Mouse (Mus musculus) embryonic fibroblast, embryonic 13.5 days (primary cell): ENCODE measurements around the gene Pogz. TPM values are rescaled to one million over a fixed set of nuclear protein-coding genes. Genes with fewer than 3 reads are reported as not detected.
"Not testable (repeated sequence)": the region's sequence is repeated elsewhere in the genome, so short reads cannot be mapped to it uniquely, and the experiment has no call there.

Source experiments
- H3K27ac ChIP-seq: 2 replicates; pipeline ENCODE4 v1.5.1; 2012; ENCODE audit warnings: low read length, control low read depth, inconsistent platforms; ENCODE audit not compliant: insufficient read depth
- H3K4me1 ChIP-seq: 2 replicates; pipeline ENCODE4 v1.6.1; 2011; ENCODE audit warnings: low read length; ENCODE audit not compliant: control insufficient read depth, insufficient read depth
- H3K4me3 ChIP-seq: 2 replicates; pipeline ENCODE4 v1.5.1; 2011; ENCODE audit warnings: mild to moderate bottlenecking, control low read depth, low read length; ENCODE audit not compliant: insufficient read depth
- CTCF ChIP-seq: IDR thresholded peaks from 2 replicates; pipeline ENCODE4 v1.5.1; 2011; ENCODE audit warnings: mild to moderate bottlenecking, control low read depth, low read length, moderate library complexity, borderline replicate concordance; ENCODE audit not compliant: insufficient read depth
- POLR2A ChIP-seq: IDR thresholded peaks from 2 replicates; pipeline ENCODE4 v1.6.1; 2011; ENCODE audit warnings: low read depth, mild to moderate bottlenecking, control low read depth, low read length, moderate library complexity
- polyA plus RNA-seq: library from polyadenylated mRNA; stranded (reverse); fragments of >200 nt; gene quantifications from 2 replicates; pipeline ENCODE4 v1.2.4, GENCODE M21; 2011; ENCODE audit warnings: low read depth; ENCODE audit not compliant: missing spikeins, insufficient read length

Gene Pogz
- polyA plus RNA-seq, 1 experiment: 41.6 TPM

- no peak overlapping the region for H3K27ac ChIP-seq
- H3K4me3 ChIP-seq: no peak overlapping the region
- TF ChIP-seq POLR2A: no peak
- H3K4me1 ChIP-seq: no peaks in the 10 kb centered on the region
Observed at GRCm38 (mm10) chr3:94859471-94859870, 22.1 kb downstream of the Pogz start.

GRCm38 (mm10) chr3:94869011-94869410 is 31.6 kb downstream of the Pogz start:
- Histone ChIP-seq H3K4me3 (no peak overlapping the region), H3K27ac (no peak overlapping the region), H3K4me1 (no peaks in the 10 kb centered on the region)
- no peak for TF ChIP-seq POLR2A

- no peaks in the 10 kb centered on the region for H3K4me1 ChIP-seq
- H3K27ac ChIP-seq: no peak overlapping the region
- H3K4me3 ChIP-seq: no peak overlapping the region
- TF ChIP-seq POLR2A: no peak
- no peak for TF ChIP-seq CTCF
Observed at GRCm38 (mm10) chr3:94878618-94879017, 41.3 kb downstream of the Pogz start.

GRCm38 (mm10) chr3:94881840-94882239 is 44.5 kb downstream of the Pogz start:
- H3K4me1 ChIP-seq: no peaks in the 10 kb centered on the region
- H3K4me3 ChIP-seq: no peak overlapping the region
- TF ChIP-seq CTCF: no peak
- TF ChIP-seq POLR2A: no peak
- no peak overlapping the region for H3K27ac ChIP-seq

GRCm38 (mm10) chr3:94882579-94882978 is 45.2 kb downstream of the Pogz start:
- no peaks in the 10 kb centered on the region for H3K4me1 ChIP-seq
- no peak overlapping the region for H3K4me3 ChIP-seq
- no peak overlapping the region for H3K27ac ChIP-seq
- TF ChIP-seq POLR2A (0 out of 2 replicates have a peak, but pooled peaks have one; percentile 3), CTCF (no peak)

GRCm38 (mm10) chr3:94886316-94887224 is 49.2 kb downstream of the Pogz start, which contains the start of gene Psmb4:
Gene Psmb4, minus strand, starts transcription at chr3:94886961.
- Histone ChIP-seq H3K4me3 (peak within 1 kb of the TSS; percentile 97), H3K27ac (0 out of 2 replicates have a peak within 1 kb of the TSS, but pooled peaks have one; percentile 21), H3K4me1 (no peaks in the 10 kb centered on the region)
- no peak for TF ChIP-seq CTCF
- TF ChIP-seq POLR2A: peak; percentile 92

- no peak overlapping the region for H3K4me3 ChIP-seq
- H3K27ac ChIP-seq: no peak overlapping the region
- no peaks in the 10 kb centered on the region for H3K4me1 ChIP-seq
- TF ChIP-seq POLR2A (no peak), CTCF (no peak)
Observed at GRCm38 (mm10) chr3:94888595-94888994, 51.2 kb downstream of the Pogz start.

- TF ChIP-seq POLR2A (no peak), CTCF (no peak)
- H3K27ac ChIP-seq: no peak overlapping the region
- H3K4me3 ChIP-seq: no peak overlapping the region
- no peaks in the 10 kb centered on the region for H3K4me1 ChIP-seq
Observed at GRCm38 (mm10) chr3:94894076-94894475, 56.7 kb downstream of the Pogz start.

GRCm38 (mm10) chr3:94902747-94903146 is 65.4 kb downstream of the Pogz start:
- Histone ChIP-seq H3K4me3 (no peak overlapping the region), H3K27ac (no peak overlapping the region), H3K4me1 (no peaks in the 10 kb centered on the region)
- no peak for TF ChIP-seq POLR2A
- TF ChIP-seq CTCF: no peak

- not testable (repeated sequence) for H3K27ac ChIP-seq, H3K4me1 ChIP-seq, H3K4me3 ChIP-seq
Observed at GRCm38 (mm10) chr3:94904759-94905158, 67.4 kb downstream of the Pogz start.

- no peaks in the 10 kb centered on the region for H3K4me1 ChIP-seq
- no peak overlapping the region for H3K4me3 ChIP-seq
- no peak overlapping the region for H3K27ac ChIP-seq
- TF ChIP-seq CTCF: no peak
- TF ChIP-seq POLR2A: no peak
Observed at GRCm38 (mm10) chr3:94906482-94906881, 69.1 kb downstream of the Pogz start.
